Mouse (Mus musculus) activated CD4-positive, CD25-positive, alpha-beta regulatory T cell, adult 4 months (primary cell): ENCODE measurements around the gene Rprd1b. TPM values are rescaled to one million over a fixed set of nuclear protein-coding genes. Genes with fewer than 3 reads are reported as not detected.

ENCODE experiments used
- ATAC-seq: one replicate; pipeline ENCODE4 v1.8.0; 2017
- polyA plus RNA-seq, 2 experiments: library from polyadenylated mRNA; unstranded; fragments of 100-300 nt; shearing (Covaris generic); gene quantifications; one replicate each; pipeline ENCODE4 v1.2.1; 2017

The Rprd1b gene
- polyA plus RNA-seq, 2 experiments from 2014 or later: 17.8 to 24.9 TPM

DNA sequence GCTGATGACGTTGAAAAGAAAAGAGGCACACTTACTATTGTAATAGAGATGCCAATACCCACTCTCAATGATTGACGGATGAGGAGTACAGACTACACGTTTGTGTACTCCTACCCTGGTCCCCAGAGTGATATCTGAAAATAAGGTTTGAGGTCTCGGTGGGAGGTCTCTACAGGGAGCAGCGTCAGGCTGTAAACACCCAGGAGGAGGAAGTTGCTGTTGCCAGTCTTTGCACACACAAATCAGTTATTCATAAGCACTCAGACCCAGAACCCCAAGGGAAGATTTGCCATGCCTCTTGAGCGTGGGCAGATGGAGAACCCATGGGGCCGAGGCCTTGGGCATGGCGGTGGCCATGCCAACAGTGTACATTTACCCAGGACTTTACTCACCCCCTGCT is 56.2 kb downstream of the Rprd1b start:
- ATAC-seq: no peak

DNA sequence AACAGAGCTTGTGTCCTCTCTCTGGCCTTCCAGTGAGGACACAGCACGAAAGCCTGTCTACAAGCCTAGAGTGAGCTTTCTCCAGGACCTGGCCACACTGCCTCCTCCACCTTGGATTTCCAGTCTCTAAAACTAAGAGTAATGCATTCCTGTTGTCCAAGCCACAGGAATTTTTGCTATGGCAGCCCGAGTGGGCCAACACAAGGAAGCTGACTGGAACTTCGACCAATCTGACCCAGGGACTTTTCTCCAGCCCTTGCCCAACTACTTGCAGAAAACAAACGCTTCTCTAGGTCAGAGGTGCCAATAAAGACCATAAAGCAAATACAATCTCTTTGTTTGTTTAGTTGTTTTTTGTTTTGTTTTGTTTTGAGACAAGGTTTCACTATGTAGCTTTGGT is 61.8 kb downstream of the Rprd1b start:
- no peak for ATAC-seq

DNA sequence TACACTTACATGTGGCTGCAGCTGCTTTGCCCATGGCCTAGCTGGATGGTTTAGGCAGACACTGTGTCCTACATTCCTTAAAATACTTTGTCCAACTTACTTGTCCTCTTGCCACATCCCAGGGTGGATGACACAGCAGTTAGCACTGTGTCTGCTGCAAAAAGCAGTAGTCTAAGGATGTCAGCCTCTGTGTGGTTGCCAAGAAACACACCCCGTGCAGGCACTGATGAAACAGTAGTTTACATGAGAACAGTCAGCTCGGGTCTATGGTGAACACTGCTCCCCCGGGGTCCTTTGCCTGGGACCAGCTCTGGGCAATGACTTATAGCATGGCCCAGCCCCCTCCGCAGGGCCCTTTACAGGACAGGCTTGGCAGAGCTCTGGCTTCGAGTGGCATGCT is 65.0 kb downstream of the Rprd1b start:
- no peak for ATAC-seq

DNA sequence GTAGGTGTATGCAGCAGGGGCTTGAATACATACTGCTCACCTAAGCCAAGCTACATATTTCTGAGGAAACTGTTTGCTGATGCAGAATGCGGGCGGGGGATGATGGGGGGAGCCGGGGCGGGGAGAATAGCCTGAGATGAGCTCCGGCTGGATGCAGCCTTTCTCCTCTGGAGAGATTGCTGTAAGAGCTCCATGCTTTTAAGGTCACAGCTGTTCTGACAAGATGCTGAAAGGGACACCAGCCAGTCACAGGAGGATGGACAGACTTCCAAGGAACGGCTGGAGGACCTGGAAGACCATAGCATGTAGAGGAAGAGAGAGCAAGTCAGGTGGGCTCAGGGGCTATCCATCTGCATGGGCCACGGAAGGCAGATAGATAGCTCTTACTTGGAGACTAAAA is 66.0 kb downstream of the Rprd1b start:
- ATAC-seq: no peak

DNA sequence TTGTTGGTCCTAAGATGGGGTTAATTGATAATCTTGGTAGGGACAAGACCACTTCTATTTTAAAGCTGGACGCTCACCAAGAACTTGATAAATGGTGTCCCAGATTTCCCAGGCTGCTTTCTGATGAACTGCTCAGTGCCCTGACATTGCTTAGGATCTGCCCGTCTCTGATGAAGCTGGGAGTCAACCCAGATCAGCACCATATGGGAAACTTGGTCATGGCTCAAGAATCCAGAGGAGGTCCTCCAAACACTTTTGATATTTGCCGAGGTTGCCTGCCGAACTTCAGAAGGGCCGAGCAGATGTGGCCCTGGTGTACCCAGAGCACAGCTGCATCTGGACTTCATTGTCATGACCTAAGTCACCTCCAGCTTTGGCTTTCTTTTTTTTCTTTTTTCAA is 66.5 kb downstream of the Rprd1b start:
- no peak for ATAC-seq

DNA sequence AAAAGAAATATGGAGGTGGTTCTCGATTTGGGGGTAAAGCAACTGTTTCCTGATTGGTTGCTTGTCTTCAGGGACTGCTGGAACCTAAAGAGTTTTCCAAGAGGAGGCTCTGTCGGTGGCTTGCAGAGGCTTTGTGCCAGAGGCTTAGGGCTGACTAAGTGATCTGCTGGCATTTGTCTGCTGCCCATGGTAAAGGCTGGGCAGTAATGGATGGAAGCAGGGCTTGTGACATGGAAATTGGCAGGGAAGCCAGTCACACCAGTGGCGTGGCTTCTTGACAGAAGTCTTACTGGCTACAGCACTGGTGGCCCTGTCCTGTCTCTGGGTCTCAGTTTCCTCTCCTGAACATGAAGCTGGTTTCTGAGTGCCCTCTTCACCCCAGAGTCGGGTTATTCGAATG is 68.8 kb downstream of the Rprd1b start:
- no peak for ATAC-seq

DNA sequence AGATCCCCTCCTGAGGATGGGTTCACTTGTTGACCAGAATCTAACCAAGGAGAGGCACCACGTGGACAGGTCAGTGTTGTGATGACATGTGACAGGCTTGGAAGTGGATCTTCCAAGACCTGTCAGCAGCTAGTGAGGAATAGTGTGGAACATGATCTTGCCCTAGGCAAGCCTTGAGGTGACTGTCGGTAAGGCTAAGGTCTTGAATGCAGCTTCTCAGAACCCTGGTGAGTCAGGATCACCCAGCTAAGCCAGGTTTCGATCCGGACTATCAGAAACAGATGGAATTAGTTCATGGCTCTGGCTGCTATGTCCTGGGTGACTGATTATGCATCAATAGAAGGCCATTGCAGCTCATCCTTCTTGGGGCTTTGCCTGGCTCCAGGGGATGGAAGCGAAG is 70.4 kb downstream of the Rprd1b start:
- no peak for ATAC-seq

DNA sequence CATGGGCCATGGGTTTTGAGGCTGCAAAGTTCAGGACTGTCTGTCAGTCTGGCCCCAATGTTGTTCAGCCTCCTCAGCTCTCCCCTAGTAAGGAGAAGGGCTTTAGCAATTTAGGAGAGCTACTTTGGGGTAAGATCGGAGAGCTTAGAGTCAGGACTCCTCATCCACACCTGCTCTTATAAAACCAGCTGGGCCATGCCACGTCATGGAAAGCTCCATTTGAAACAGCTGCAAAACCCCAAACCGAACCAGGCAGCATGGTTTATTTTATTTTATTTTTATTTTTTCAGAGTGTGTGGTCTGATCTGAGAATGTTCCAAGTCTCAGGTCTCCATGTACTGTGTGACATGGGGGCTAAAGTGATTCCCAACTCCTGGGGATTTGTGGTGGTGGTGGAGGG is 71.2 kb downstream of the Rprd1b start:
- ATAC-seq: no peak

DNA sequence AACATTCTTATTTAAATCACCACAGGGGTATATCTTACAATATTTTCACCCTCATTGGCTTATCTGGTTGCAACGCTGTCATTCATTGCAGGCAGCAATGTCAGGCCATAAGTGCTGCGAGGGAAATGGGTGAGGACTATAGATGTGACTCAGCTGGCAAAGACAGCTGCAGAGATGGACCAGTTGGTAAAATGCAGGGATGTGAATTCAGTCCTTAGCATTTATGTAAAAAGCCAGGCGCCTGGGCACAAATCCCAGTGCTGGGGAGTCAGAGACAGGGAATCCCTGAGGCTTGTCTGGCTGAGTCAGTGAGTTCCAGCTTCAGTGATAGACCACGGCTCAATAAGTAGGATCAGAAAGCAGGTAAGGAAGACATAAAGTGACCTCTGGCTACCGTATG is 73.5 kb downstream of the Rprd1b start:
- no peak for ATAC-seq

DNA sequence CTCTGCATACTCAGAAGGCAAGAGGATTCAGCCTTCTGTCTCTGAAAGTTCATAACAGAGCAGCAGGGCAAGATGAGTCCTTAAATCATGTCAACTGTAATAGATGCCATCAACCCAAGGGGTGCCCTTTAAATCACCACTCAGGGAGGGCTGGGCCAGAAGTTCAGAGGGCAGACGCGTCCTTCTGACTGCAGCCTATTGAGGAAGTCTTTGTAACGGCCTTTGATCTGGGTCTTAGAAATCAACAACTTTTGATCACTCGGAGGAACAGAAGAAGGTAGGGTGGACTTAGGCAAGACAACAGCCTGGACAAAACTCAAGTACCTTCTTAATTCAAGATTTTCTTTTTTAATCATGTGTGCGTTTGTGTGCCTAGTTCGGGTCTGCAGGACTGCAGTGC is 76.7 kb downstream of the Rprd1b start:
- no peak for ATAC-seq

DNA sequence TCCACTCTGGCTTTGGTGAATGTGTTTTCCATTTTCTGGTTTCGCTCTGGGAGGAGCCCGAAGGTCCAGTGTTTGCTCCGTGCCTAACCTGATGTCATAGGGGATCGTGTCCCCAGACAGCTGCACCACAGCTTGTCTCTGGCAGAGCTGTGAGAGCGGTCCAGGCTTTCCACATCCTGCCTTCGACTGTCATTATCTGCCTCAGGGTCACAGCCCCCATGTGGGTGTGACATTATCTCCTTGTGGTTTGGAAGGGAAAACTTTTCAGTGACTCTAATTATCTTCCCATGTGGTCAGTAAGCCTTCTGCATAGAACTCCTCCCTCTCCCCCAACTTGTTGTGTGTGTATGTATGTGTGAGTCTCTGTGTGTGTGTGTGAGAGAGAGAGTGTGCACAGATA is 77.3 kb downstream of the Rprd1b start:
- no peak for ATAC-seq

DNA sequence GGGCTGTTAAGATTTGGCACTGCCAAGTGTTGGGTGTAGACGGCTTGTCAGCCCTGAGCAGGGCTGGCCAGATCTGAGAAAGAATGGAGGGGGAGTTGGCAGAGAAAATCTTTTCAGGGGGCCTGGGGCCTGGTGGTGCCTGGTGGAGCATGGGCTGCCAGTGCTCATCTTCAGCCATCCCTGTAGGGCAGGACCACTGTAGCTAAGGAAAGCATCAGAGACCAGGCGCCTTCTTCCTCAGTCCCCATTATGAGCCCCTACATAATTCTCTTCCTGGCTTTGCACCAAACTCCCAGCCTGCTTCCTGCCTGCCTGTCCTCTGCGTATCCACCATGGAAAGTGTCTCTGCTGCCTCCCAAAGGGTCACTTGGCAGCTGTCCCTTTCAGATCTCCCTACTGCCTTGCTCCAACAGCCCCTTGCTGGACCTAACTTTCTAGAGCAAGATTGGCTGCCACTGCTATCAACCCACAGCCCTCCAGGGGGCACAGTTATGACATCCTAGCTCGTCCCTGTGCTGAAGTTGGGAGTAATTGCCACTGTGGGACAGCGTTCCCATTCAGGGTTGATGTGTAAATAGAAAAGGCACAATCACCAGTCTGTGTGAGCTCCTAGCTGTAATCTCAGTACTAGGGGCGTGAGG is 78.8 kb downstream of the Rprd1b start:
- ATAC-seq: no peak

DNA sequence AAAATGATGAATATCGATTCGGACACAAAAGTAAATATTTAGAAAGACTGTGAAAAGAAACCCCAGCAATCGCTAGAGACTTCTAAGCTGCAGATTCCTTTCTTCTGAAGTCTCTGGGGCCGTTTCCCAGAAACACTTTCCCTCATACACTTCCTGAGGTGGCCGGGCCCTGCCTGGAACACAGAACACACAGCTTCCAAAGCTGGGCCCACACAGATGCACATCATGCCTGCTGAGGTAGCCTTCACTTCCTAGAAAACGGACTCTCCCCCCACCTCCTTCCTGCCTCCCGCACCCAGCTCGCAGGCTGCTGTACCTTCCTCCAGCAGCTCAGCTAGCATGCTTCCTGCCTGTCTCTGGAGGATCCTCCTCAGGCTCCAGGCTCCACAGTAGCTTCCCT is 81.2 kb downstream of the Rprd1b start:
- no peak for ATAC-seq

DNA sequence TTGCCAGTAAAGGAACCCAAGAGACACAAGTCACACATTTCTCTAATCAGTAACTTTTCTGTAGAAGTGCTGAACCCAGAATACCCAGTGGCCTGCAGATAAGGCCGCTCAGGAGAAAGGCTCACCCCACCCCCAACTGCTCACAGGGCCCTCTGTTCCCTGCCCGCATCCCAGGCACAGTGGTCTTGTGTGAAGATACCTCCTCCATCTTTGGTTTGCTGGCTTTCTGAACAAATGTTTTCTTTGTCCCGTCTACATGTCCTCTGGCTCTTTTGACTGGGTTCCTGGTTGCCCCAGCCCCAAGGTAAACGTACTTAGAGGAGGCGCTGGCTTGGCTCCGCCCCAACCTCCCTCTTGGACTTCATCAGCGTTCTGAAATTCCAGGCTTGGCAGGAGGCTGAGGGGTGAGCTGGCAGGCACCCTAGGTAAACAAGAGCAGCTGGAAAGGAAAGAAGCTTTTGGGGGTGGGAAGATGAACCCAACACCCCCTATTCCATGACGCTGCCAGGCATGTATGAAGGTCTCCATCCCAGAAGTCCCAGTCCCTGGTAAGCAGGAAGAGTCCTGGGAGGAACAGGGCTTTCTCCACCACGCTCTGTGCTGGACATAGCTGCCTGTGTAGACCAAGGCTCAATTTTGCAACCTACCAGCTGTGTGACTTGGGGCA is 85.4 kb downstream of the Rprd1b start:
- no peak for ATAC-seq

DNA sequence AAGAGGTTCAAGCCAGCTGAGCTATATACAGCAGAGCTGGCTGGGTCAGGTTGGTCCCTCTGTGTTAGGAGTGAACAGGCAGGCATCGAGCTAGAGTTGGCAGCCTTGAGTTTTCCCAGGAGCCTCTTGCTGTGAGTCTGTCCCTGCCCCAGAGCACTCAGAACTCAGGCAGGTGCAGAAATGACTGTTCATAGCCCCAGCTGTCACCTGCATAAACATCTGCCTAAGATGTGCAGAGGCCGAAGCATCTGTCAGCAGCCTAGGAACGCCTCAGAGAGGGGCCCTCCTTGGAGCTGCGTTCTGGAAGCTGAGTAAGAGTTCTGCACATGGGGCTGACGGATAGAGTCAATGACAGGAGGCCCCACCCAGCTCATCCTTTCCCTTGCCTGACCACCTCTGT is 86.6 kb downstream of the Rprd1b start:
- ATAC-seq: no peak

DNA sequence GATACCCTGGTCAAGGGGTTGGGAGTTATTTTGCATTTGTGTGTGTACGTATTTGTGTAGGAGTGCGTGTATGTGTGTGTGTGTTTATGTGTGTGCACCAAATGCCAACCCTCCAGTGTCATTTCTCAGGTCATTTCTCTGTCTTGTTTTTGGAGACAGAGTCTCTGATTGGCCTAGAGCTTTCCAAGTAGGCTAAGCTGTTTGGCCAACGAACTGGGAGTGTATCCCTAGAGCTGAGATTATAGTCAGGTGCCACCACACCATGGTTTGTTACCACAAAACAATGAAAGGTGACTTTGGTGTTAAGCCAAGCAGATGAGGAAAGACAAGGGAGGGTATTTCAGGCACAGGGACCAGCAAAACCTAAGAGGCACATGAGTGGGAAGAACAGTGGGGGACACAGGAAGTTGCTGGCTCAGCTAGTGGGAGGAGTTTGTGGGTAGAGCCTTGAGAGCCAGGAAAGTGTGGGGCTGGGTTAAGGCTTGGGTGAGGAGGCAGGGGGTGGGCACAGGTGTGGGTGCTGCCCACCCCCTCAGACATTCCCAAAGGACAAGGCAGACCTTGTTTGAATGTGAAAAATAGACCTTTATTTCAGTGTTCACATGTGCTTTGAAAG is 87.6 kb downstream of the Rprd1b start:
- no peak for ATAC-seq

DNA sequence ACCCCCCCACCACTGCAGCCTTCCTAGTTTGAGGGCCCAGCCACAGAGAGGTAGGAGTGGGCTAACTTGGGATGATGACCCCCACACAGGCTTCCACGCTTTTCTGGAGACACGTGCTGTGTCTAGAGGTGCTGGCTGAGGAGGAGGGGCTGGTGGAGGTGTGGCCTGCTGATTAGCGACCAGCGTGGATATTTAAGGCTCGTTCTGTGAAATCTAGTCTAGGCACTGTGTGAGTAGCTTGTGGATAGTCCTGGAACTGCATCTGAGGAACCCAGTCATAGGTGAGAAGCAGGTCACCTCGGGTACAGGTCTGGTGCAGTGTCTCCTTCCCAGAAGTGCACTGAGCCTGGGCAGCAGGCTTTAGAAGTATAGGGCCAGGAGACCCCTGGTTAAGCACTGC is 88.4 kb downstream of the Rprd1b start:
- no peak for ATAC-seq

DNA sequence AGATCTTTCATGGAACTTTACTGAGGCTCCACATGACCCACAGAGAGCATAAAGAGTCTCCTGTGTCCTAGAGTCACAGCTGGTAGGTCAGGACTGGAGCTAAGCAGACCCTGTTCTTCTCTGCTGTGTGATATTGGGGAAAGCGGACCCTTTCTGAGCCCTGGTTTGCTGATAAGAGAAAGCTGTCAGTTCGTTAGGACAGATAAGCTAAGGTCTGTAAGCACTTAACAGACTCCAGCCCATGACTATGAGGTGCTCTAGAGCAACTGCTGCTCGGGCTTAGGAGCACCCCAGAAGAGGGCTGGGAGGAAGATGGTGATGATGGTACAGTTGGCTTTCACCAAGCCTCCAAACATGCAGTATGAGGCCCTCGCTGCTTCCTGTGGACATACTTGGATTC is 90.8 kb downstream of the Rprd1b start:
- ATAC-seq: no peak

DNA sequence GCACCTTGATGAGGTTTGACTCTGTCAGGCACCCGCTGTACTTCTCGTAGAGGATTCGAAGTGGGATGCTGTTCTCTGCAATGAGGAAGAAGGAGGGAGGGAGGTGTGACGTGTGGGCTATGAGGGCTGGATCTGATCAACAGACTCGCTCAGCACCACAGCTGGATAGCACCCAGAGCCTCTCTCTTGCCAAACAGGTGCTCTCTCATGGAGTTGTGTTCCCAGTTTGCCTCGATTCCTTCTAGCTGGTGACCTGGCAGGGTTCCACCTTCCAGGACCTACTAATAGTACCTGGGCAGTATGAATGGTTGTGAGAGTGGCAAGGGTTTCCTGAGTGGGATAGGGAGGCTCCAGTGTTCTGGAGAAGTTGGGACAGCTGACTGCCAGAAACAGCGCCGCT is 91.9 kb downstream of the Rprd1b start:
- no peak for ATAC-seq

DNA sequence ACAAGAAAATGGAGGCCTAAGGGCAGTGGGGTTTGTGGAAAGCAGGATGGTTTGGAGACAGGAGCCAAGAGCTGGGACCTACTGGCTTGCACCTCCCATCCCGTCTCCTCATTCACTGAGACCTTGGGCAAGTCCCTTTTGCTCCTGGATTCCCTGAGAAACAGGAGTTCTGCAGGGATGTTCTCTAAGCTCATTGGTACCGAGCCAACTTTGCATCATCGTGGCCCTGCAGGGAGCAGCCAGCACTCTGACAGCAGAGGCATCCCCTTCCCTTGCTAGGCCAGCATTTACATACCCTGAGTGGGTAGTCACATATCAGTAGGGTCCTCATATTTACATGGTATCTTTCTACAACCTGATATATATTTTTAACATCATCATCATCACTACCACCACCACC is 92.6 kb downstream of the Rprd1b start:
- no peak for ATAC-seq

DNA sequence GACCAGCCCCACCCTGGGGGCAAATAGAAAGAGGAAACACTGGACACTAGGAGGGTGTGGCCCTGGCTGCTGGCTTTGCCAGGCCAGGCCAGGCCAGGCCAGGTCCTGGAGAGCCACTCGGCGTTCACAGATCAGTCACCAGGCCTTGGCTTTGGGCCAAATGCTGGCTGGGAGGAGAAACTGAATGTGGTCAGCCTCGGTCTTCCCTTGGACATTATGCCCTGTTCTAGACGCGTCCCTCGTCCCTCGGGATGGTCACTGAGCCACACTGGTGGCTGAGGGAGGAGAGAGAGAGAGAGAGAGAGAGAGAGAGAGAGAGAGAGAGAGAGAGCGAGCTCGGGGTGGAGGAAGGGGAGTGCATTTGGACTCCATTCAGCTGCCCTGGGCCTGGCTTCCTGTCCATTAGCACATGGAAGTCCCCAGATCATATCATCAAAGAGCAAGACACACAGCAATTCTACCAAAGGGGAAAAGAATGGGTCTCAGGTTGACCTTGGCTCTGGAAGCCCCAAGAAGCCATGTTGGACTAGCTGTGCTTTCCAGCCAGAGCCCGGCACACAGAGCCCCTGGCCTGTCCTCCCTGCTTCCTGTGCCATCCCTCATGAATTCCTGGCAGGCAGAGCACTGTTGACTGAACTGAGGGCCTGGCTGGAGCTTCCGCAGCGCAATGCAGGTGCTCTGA is 93.5 kb downstream of the Rprd1b start:
- no peak for ATAC-seq

DNA sequence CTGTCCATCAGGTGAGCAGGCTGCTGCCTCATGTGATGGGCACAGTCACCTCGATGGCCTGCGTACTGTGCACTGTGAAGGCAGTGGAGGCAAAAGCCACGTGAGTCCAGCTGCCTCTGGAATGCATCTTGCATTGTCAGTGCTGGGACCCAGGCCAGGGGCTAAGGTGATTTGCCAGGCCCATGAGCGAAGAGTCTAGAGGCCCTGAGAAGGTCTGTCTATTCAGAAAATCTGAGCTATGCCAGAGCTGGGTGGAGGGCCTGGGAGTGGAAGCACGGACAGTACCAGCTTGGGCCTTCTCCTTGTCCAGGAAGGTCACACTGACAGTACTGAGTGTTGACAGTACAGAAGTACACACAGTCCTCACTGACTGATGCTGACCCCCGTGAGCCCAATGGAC is 94.5 kb downstream of the Rprd1b start:
- no peak for ATAC-seq

DNA sequence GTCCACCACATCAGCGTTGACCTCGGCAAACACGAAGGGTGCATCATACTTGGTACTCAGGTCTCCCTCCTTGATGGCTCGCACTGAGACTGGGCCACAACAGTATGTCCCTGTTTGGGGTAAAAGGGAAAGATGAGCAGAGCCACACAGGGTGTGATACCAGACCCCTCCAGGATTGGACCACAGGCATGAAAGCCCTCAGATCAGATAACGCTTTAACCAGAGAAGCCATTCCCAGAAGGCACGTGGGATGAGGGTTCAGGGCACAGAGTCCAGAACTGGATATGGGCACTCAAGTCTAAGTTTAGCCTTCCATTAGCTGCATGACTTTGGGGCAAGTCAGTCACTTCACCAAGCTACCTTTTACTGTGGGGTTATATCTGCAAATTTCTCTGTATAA is 98.9 kb downstream of the Rprd1b start:
- no peak for ATAC-seq

DNA sequence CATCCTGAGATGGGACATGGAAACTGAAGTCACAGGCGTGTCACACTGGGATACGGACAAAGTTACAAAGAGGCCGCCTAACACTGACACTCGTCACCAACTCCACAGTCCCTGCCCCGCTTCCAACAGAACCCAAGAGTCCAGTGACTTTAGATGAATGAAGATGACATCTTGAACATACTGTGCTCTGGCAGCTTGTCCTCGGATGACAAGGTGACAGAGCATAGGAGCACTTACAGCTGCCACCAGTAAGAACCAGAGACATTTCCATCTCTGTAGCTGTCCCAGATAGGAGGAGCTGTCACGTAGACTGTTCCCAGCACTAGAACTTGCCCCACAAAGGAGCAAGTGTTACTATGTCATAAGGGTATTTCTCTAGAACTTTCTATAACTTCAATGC is 99.6 kb downstream of the Rprd1b start:
- no peak for ATAC-seq
